Mouse (Mus musculus) kidney, embryonic 14.5 days (tissue): ENCODE data around the gene Fam126a. TPM values are rescaled to one million over a fixed set of nuclear protein-coding genes. Genes with fewer than 3 reads are reported as not detected.
"Not testable (repeated sequence)": the region's sequence is repeated elsewhere in the genome, so short reads cannot be mapped to it uniquely, and the experiment has no call there.

Experiments
- ATAC-seq: fragments of 200-750 bp; cut with Nextera tagmentation; 2 replicates; pipeline ENCODE4 v1.8.0; 2017; ENCODE audit warnings: moderate number of reproducible peaks, mild to moderate bottlenecking, moderate TSS enrichment, moderate library complexity; ENCODE audit not compliant: low FRiP score, low TSS enrichment
- H3K27ac ChIP-seq: fragments of 300-500 bp; sonication (generic); 2 replicates; pipeline ENCODE4 v1.5.1; 2014; ENCODE audit warnings: low read depth, mild to moderate bottlenecking, low read length, moderate library complexity, mixed read lengths
- H3K27me3 ChIP-seq: fragments of 300-500 bp; sonication (generic); 2 replicates; pipeline ENCODE4 v1.6.1; 2014; ENCODE audit warnings: mild to moderate bottlenecking, low read length; ENCODE audit not compliant: control insufficient read depth, insufficient read depth
- H3K36me3 ChIP-seq: fragments of 300-500 bp; sonication (generic); 2 replicates; pipeline ENCODE4 v1.6.1; 2014; ENCODE audit warnings: low read length, mixed read lengths; ENCODE audit not compliant: control insufficient read depth, insufficient read depth
- H3K4me1 ChIP-seq: fragments of 300-500 bp; sonication (generic); 2 replicates; pipeline ENCODE4 v1.6.1; 2014; ENCODE audit warnings: low read length, mixed read lengths; ENCODE audit not compliant: control insufficient read depth, insufficient read depth
- H3K4me2 ChIP-seq: fragments of 300-500 bp; sonication (generic); replicated peaks from 2 replicates; pipeline ENCODE4 v1.6.1; 2014; ENCODE audit warnings: low read depth, mild to moderate bottlenecking, low read length
- H3K4me3 ChIP-seq: fragments of 300-500 bp; sonication (generic); 2 replicates; pipeline ENCODE4 v1.5.1; 2014; ENCODE audit warnings: mild to moderate bottlenecking, low read length
- H3K9ac ChIP-seq: fragments of 300-500 bp; sonication (generic); 2 replicates; pipeline ENCODE4 v1.6.1; 2014; ENCODE audit warnings: low read depth, mild to moderate bottlenecking, low read length, moderate library complexity
- H3K9me3 ChIP-seq: fragments of 300-500 bp; sonication (generic); 2 replicates; pipeline ENCODE4 v1.6.1; 2016; ENCODE audit warnings: low read length; ENCODE audit not compliant: control insufficient read depth
- WGBS: fragments of 180-500 bp; shearing (Covaris S2); extraction: QIAGEN DNeasy Blood & Tissue Kit; methylation state at CpG from one replicate; pipeline ENCODE4 v1.1.7; 2014; 5-methylcytosine and 5-hydroxymethylcytosine counted together
- polyA plus RNA-seq: library from polyadenylated mRNA; unstranded; fragments of >200 nt; fragmentation: Nextera tagmentation; extraction: Ambion mirVana; gene quantifications from 2 replicates; pipeline ENCODE4 v1.2.1, GENCODE M21; 2014

Gene Fam126a
- polyA plus RNA-seq, 1 experiment from 2014 or later, result 26.8 TPM

GRCm38 (mm10) chr5:23887111-23887510 lies 143.4 kb downstream of the Fam126a start:
- Histone ChIP-seq H3K4me1 (no peaks in the 10 kb centered on the region), H3K27me3 (no peaks in the 10 kb centered on the region), H3K4me2 (no peak overlapping the region), H3K36me3 (no peaks in the 10 kb centered on the region), H3K9ac (no peak overlapping the region), H3K4me3 (no peak overlapping the region), H3K9me3 (peaks cover 5% of the 10 kb centered on the region; the same call in 1 of the 2 replicates), H3K27ac (no peak overlapping the region)
- 78% methylated on average over 3 of the region's 3 CpGs for WGBS
- no peak for ATAC-seq

- Histone ChIP-seq H3K9me3 (no peaks in the 10 kb centered on the region), H3K4me2 (no peak overlapping the region), H3K36me3 (no peaks in the 10 kb centered on the region), H3K27ac (no peak overlapping the region), H3K27me3 (no peaks in the 10 kb centered on the region), H3K4me1 (no peaks in the 10 kb centered on the region), H3K4me3 (no peak overlapping the region), H3K9ac (no peak overlapping the region)
- ATAC-seq, result no peak
- WGBS, result 59% methylated on average over 5 of the region's 5 CpGs
Measured at GRCm38 (mm10) chr5:23874457-23874856, 156.0 kb downstream of the Fam126a start.

GRCm38 (mm10) chr5:23872586-23872985 lies 157.9 kb downstream of the Fam126a start:
- H3K4me1 ChIP-seq, result no peaks in the 10 kb centered on the region
- no peak overlapping the region for H3K27ac ChIP-seq
- H3K9me3 ChIP-seq, result no peaks in the 10 kb centered on the region
- no peak overlapping the region for H3K4me2 ChIP-seq
- no peaks in the 10 kb centered on the region for H3K27me3 ChIP-seq
- no peaks in the 10 kb centered on the region for H3K36me3 ChIP-seq
- WGBS, result 83% methylated on average over 6 of the region's 6 CpGs
- no peak for ATAC-seq
- H3K4me3 ChIP-seq, result no peak overlapping the region
- no peak overlapping the region for H3K9ac ChIP-seq

- not testable (repeated sequence) for H3K4me2 ChIP-seq, H3K4me3 ChIP-seq, H3K4me1 ChIP-seq, H3K36me3 ChIP-seq, ATAC-seq, H3K27me3 ChIP-seq, H3K27ac ChIP-seq, H3K9me3 ChIP-seq, H3K9ac ChIP-seq
- 82% methylated on average over 2 of the region's 2 CpGs for WGBS
Measured at GRCm38 (mm10) chr5:23871323-23871722, 159.2 kb downstream of the Fam126a start.

GRCm38 (mm10) chr5:23865941-23866340 lies 164.5 kb downstream of the Fam126a start:
- H3K36me3 ChIP-seq, result no peaks in the 10 kb centered on the region
- no peak overlapping the region for H3K9ac ChIP-seq
- no peaks in the 10 kb centered on the region for H3K9me3 ChIP-seq
- H3K4me1 ChIP-seq, result peaks cover 3% of the 10 kb centered on the region; the same call in 1 of the 2 replicates
- no peak overlapping the region for H3K4me3 ChIP-seq
- no peaks in the 10 kb centered on the region for H3K27me3 ChIP-seq
- WGBS, result 91% methylated on average over 5 of the region's 5 CpGs
- H3K27ac ChIP-seq, result no peak overlapping the region
- no peak for ATAC-seq
- H3K4me2 ChIP-seq, result no peak overlapping the region

Other genes with a start within 250 kb of the Fam126a start
- gene Pus7, start 247.0 kb downstream of the Fam126a start, polyA plus RNA-seq, result 21.7 and 41.4 TPM in 2 replicates
- 32.4 and 39.1 TPM in 2 replicates for gene Rint1, start 243.0 kb downstream of the Fam126a start, polyA plus RNA-seq
- gene Tomm7, start 186.5 kb downstream of the Fam126a start, polyA plus RNA-seq, result 124 and 197 TPM in 2 replicates
- 30.3 and 46.4 TPM in 2 replicates for gene Klhl7, start 69.9 kb upstream of the Fam126a start, polyA plus RNA-seq
- 16.7 and 20.0 TPM in 2 replicates for gene Nupl2, start 134.3 kb upstream of the Fam126a start, polyA plus RNA-seq